Mouse (Mus musculus) neutrophil, adult 65 days (primary cell): ENCODE results near the gene Tpt1. TPM values are rescaled to one million over a fixed set of nuclear protein-coding genes. Genes with fewer than 3 reads are reported as not detected.

ENCODE experiments used
- total RNA-seq: library from RNA; stranded (reverse); gene quantifications from 2 replicates; pipeline ENCODE4 v1.2.4, GENCODE M21; 2023

Tpt1 gene
- total RNA-seq: 1,439 and 1,808 TPM in 2 replicates

GRCm38 (mm10) chr14:75844867-75845697 is at the start of gene Tpt1:
Gene Tpt1, plus strand, starts transcription at chr14:75845093.

Other genes starting within 250 kb of the Tpt1 start
- gene Erich6b, start 202.8 kb upstream of the Tpt1 start, total RNA-seq: not detected in 2 replicates
- 19.1 and 24.5 TPM in 2 replicates for gene Cog3, start 90.6 kb upstream of the Tpt1 start, total RNA-seq
- 19.3 and 28.3 TPM in 2 replicates for gene Slc25a30, start 58.1 kb upstream of the Tpt1 start, total RNA-seq
- not detected in 2 replicates for gene Kctd4, start 109.9 kb downstream of the Tpt1 start, total RNA-seq
- 11.7 and 14.1 TPM in 2 replicates for gene Gtf2f2, start 165.8 kb downstream of the Tpt1 start, total RNA-seq